Mouse (Mus musculus) monocyte, adult 5-6 weeks (primary cell): Measurements from ENCODE around the gene Zfp382. TPM values are rescaled to one million over a fixed set of nuclear protein-coding genes. Genes with fewer than 3 reads are reported as not detected.
"Not testable (repeated sequence)": the region's sequence is repeated elsewhere in the genome, so short reads cannot be mapped to it uniquely, and the experiment has no call there.

Experiments used
- ATAC-seq: fragments of 153-309, 156-312 bp; replicated peaks from 2 replicates; pipeline ENCODE4 v1.8.0; 2017; ENCODE audit warnings: mild to moderate bottlenecking; ENCODE audit not compliant: low TSS enrichment, insufficient number of reproducible peaks, severe bottlenecking, poor library complexity, low FRiP score
- total RNA-seq: library from RNA; stranded (forward); fragments of 200-1000, 200-491, 200-594 nt; gene quantifications from 3 replicates; pipeline ENCODE4 v1.2.3, GENCODE M21; 2017

The Zfp382 gene
- total RNA-seq, 1 experiment from 2014 or later, result 3.6 TPM

DNA sequence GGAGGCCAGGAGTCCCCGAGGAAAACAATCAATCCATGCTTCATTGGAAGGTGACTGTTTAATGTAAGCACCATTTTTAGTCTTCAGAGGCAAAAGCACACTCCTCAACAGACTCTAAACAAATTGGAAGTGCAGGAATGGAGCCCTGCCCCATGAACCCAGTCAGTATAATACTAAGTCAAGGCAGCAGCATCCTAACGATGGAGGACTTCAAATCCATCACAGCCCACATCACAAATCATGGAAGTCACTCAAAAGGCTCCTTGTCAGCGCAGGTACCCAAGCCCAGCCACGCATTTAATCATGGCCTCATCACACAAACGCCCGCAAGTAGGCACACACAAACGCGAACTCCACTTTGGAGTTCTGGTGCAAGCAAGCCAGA is 21.4 kb downstream of the Zfp382 start:
- ATAC-seq, result no peak

DNA sequence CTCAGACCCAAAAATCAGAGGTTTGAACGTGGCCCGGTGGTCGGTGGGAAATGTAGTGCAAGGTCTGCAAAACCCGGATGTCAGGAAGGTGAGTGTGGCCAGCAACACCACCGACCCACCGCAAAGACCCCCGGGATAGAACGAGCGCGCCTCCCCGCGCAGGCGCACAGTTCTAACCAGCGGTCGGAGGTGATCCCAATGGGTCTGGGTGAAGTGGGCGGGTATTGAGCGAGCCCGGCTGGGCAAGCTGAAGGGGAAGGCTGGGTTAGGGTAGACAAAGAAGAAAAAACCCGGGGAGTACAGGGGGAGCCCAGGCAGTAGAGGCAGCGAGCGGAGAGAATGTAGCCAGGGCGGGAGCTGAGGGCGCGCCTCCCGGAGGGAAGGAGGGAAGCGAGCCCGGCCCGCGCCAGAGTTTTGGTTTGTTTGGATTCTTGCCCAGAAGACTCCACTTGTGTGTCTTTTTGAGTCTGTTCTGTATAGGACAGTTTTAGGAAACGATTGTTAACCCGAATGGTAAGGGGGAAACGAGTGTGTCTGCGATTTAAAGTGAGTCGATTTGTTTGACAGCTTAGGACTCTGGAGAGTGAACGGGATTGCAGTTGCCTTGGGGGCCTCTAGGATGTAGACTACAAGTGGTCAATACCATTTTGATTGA is 21.9 kb downstream of the Zfp382 start:
- no peak for ATAC-seq

DNA sequence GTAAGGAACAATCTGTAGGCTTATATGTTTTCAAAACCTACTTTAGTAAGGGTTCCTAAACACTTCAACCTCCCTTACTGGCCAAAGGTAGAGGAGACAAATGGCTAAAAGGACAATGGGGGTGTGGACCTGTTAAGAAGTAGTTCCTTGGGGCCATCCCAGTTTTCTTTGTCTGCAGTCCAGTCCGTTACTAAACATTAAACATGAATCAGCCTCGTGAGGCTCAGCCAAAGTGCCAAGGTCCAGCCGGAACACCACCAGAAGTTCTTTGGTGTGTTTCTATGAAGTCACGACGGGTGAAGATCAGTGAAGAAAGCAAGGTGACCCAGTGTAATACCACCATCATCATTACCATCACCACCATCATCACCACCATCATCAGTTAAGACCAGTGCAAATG is 25.3 kb downstream of the Zfp382 start:
- no peak for ATAC-seq

DNA sequence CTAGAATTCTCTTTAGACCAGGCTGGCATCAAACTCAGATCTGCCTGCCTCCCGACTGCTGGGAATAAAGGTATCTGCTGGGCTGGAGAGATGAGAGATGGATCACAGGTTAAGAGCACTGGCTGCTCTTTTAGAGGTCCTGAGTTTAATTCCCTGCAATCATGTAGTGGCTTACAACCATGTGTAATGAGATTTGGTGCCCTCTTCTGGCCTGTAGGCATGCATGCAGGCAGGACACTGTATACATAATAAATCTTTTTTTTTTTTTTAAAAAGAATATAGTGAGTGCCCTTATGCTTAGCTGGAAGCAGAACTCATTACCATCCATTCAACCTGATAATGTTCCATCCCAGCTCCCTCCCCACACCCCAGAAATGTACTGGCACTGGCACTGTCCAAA is 32.3 kb downstream of the Zfp382 start:
- ATAC-seq, result no peak

DNA sequence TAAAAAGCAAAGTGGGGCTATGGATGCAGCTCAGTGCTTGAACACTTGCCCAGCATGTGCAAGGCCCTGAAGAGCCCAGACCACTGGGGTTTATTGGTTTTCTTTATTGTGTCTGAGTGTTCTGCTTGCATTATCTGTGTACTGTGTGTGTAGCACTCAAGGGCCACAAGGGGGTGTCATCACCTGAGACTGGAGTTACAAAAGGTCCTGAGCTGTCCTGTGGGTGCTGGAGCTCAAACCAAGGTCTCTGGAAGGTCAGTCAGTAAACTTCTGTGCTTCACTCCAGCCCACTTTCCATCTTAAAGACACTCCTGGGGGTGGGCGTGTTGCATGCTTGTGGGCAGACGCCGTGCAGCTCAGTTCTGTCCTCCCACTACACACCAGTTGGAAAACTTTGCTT is 33.8 kb downstream of the Zfp382 start:
- no peak for ATAC-seq

- no peak for ATAC-seq
Observed at GRCm38 (mm10) chr7:30163113-30163512, 41.4 kb downstream of the Zfp382 start.

DNA sequence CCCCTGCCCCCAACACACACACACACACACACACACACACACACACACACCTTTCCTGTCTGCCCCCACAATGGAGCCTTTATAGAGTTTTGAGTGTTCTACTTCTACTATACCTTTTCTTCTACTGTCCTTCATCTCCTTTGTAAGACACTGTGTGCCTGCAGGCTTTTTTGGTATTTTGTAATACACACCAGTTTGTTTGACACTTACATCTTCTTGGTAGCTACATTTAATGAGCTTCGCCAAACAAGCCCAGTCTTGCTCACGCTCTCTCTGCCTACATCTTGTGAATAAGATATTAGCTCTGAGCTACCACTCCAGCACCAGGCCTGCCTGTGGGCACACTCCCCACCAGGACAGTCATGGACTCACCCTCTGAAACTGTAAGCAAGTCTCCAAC is 43.0 kb downstream of the Zfp382 start:
- no peak for ATAC-seq

DNA sequence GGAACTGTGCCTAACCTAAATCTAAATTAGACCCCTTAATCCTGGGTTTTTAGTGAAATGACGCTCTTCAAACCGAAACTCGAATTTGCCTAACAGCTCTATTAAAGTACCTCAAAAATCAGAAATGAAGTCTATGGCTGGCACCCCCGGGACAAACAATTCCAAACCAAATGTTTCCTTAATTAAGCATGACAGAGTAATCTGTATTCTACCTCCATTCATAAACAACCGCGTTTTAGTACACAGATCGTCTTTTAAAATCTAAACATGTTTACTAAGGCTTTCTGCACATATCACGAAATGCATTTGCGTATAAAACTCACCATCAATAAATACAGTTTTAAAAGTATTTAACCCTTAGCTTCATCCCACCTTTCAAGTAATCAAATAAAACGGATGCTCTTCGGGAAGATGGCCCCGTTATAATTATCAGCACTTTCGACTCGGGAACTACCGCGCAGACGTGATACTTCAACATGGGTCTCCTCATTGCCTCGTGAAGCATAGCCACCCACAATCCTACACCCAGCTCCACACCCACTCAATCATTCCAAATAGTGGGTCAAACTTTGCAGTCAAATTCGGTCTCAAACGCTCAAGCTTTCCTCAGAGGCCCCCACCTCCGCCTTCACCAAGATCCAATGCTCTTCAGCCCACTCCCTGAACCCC is 47.3 kb downstream of the Zfp382 start:
- no peak for ATAC-seq

DNA sequence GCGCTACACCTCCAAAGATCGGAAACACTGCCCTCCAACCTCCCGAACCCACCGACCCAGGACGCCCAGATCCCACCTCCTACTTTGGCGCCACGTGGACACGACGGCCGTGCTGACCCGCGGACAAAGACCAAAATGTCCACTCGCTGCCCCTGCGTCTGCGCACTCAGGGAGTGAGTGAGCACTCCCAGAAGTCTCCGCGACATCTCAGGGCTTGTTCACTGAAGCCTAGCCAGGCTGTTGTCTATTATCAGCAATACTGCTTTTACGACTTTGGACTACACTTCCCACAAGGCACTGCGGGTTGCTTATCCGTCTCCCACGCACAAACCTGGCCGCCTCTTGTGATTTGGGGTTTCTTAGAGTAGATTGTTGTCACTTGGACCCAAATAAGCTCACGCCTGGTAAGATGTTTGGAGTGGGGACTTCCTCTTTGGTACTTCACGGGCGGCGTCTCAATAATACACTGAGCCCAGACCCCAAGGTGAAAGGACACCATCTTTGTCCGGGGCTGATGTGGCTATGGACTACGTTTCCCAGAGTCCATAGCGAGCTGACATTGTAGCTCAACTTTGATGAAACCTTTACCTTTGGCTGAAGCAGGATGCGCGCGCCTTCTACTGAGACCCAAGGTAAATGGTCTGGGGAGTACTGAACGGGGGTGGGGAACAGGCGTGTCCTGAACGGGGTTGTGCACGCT is 48.0 kb downstream of the Zfp382 start, which contains the start of gene Zfp146:
Zfp146 (minus strand) TSS at position 168 of the 700 bp plus-strand sequence.
- ATAC-seq, result peak; percentile 97

DNA sequence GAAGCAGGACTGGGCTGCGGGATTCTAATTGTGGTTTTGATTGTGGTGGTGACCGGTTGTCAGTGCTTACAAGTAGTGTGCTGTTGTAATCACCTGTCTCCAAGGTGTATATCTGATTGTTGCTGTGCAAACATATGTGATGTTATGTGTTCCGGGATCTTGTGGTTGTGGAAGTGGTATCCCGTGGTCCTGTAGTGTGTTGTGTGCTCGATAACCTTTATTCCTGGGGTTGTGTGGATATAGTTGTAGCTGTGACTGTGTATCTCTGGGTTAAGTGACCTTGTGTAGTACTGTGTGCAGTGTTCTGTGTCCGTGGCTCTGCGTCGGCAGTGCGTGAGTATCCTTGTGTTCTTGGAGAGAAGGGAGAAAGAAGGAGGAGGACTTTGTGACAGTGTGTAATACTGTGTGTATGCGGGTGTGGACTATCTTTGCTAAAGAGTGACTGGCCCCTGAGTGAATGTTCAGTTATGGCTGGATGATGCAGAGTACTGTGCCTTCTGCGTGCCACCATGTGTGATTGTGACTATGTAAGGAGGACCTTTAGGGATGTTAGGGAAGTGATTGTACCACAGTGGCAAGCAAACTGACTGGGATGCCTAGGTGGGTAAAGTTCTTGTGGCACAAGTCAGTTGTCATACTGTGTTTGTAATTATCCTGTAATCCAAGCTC is 48.7 kb downstream of the Zfp382 start:
- peak; percentile 12; the same call in 1 of the 2 replicates for ATAC-seq

DNA sequence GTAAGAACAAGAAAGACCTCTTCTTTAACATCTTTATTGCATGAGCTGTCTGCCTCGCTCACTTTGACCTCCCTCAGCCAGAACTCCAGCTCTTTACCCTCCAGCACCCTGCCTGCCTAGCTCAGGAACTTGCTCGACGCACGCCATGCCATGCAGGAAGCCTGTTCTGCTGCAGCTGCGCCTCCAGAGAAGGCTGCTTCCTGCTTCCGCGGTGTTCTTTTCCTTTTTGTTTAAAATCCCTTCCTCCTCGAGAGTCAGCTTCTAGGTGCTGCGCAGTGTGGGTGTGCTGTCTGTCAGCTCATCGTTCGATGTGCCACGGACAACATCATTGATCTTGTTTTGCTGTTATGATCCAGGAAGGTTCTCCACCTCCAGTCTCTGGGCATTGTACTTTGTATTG is 54.7 kb downstream of the Zfp382 start:
- no peak for ATAC-seq

- ATAC-seq, result no peak
Observed at GRCm38 (mm10) chr7:30178256-30178655, 56.5 kb downstream of the Zfp382 start.

DNA sequence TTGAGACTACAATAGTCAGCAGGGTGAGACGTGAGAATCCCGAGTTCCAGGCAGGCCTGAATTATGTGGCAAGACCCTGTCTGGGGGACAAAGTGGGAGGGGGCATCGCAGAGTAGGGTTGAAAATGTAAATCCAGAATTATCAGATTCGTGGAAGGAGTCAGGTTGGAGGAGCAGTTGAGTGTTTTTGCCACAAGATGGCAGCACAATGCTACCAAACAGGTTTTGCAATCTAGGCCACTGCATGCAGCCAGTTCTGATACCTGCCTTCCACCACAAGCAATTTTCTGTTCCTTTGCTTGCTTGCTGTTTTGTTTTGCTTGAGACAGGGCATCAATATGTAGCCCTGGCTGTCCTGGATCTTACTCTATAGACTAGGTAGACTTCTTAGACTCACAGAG is 59.6 kb downstream of the Zfp382 start:
- ATAC-seq, result peak; percentile 66

- ATAC-seq, result not testable (repeated sequence)
Observed at GRCm38 (mm10) chr7:30181929-30182328, 60.2 kb downstream of the Zfp382 start.

GRCm38 (mm10) chr7:30183189-30183588 is 61.4 kb downstream of the Zfp382 start:
- ATAC-seq, result not testable (repeated sequence)

DNA sequence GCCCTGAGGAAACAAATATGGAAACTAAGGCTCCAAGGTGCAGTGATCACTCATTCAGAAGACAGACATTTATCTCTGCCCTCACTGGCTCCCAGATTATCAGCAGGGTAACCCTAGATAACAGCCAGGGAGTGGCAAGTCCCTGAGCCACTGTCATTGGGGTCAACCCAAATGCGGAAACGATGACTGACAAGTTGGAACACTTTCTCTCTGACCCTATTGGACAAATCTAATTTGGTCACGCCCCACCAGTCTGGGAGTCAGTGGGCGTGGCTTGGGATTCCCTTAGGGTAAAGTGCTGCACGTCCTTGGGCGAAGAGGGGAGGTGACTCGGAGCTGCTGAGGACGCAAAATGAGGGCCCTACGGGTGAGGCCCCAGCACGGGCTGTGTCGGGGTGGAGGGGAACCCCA is 62.1 kb downstream of the Zfp382 start, which contains the start of gene Cox7a1:
Cox7a1 (plus strand) TSS at position 266 of the 411 bp plus-strand sequence.
- peak; percentile 91 for ATAC-seq
